Mouse (Mus musculus): Measurements from ENCODE around the gene Krt28.
A peak's percentile ranks its signal among the peaks of the same experiment; 100 is the strongest.

The Krt28 gene

GRCm38 (mm10) chr11:99364412-99364811 lies 10.3 kb downstream of the Krt28 start:
- DNase-seq = peak; percentile 61 to 62

GRCm38 (mm10) chr11:99361423-99361822 lies 13.3 kb downstream of the Krt28 start:
- no peak for DNase-seq

GRCm38 (mm10) chr11:99351004-99351403 lies 23.7 kb downstream of the Krt28 start, which contains the start of gene Krt27:
Gene Krt27 (minus strand): TSS chr11:99351104.
- no peak for DNase-seq

GRCm38 (mm10) chr11:99339299-99339847 lies 35.3 kb downstream of the Krt28 start:
- no peak for DNase-seq

GRCm38 (mm10) chr11:99337866-99338265 lies 36.8 kb downstream of the Krt28 start, which contains the start of gene Krt26:
Gene Krt26 (minus strand): TSS chr11:99337966.
- no peak for DNase-seq

GRCm38 (mm10) chr11:99333426-99333825 lies 41.3 kb downstream of the Krt28 start:
- peak in 1 of 2 experiments; percentile 8 for DNase-seq

GRCm38 (mm10) chr11:99329655-99330054 lies 45.0 kb downstream of the Krt28 start:
- no peak for DNase-seq

- no peak for DNase-seq
Measured at GRCm38 (mm10) chr11:99322851-99323250, 51.9 kb downstream of the Krt28 start, which contains the start of gene Krt25. Gene Krt25 (minus strand): TSS chr11:99322951.

GRCm38 (mm10) chr11:99321094-99321493 lies 53.6 kb downstream of the Krt28 start:
- no peak for DNase-seq

- DNase-seq = no peak
Measured at GRCm38 (mm10) chr11:99319127-99319526, 55.6 kb downstream of the Krt28 start.

GRCm38 (mm10) chr11:99316543-99316942 lies 58.2 kb downstream of the Krt28 start:
- no peak for DNase-seq

Data from cerebellum, postnatal 14 days (tissue).